Mouse (Mus musculus): ENCODE measurements around the gene Lrrc61. TPM values are rescaled to one million over a fixed set of nuclear protein-coding genes. Genes with fewer than 3 reads are reported as not detected.

Lrrc61 gene
- polyA plus RNA-seq, 1 experiment from 2014 or later = 2.4 TPM

DNA sequence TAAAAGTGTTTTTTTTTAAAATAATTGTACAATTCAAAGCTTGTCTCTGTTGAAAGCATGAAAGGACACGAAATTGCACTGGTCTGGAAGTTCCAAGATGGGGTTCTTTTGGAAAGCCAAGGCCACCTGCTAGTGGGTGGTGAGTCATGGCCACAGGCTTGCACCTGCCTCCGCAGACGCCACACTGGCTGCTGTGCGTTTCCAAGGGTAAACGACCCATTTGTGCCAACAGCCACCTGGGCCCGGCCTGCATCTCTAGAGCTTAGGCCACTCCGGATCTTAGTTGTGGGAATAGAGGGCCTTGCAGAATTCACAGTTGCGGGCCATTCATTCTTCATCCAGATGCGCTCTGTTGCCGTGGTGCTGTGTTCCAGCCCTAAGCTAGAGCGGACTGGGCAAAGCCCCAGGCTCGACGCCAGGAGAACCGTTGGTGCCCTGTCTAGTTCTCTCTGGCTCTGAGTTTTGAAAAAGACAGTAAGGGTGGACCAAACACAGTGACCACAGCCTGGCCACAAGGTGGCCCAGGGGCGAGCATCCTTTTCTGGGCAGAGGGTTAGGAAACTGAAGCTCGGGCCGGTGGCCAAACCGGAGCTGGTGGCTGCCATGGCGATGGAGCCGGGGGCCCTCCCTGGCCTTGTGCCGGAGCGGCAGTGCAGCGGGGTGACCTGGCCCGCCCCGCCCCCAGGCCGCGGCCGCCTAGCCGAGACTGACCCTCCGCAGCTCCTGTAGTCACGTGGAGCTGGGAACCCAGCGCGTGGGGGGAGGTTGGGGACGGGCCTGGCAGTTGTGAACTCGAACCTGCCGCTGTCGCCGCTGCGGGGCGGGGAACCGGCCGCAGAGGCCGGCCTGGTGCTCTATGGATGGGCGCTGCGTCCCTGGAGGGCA is 38.8 kb downstream of the Lrrc61 start, which contains the start of the genes Repin1 and Gm44965:
Gene Repin1, plus strand, starts transcription at position 726 of the 885 bp plus-strand sequence.
Gene Gm44965, plus strand, starts transcription at position 784 of the 885 bp plus-strand sequence.
- 9% methylated on average over 45 of the region's 45 CpGs for WGBS (ENCODE audit: insufficient replicate concordance)
- ATAC-seq = peak; percentile 90
- Histone ChIP-seq H3K4me3 (ENCODE audit: low read depth, low read length) (peak within 1 kb of the TSS; percentile 71), H3K27me3 (ENCODE audit: insufficient read depth, low read length) (no peaks in the 10 kb centered on the region), H3K9me3 (ENCODE audit: low read length) (no peaks in the 10 kb centered on the region), H3K9ac (replicated peaks) (peak within 1 kb of the TSS; percentile 81), H3K4me2 (ENCODE audit: low read depth, low read length) (peak within 1 kb of the TSS; percentile 85), H3K4me1 (ENCODE audit: insufficient read depth) (peaks cover 17% of the 10 kb centered on the region), H3K36me3 (replicated peaks; ENCODE audit: insufficient read depth, low read length) (peaks cover 20% of the 10 kb centered on the region), H3K27ac (ENCODE audit: low read depth) (peak within 1 kb of the TSS; percentile 96)
- TF ChIP-seq EP300 (IDR thresholded peaks at IDR 0.05; ENCODE audit: low read depth) (no peak), CTCF (IDR thresholded peaks at IDR 0.05; ENCODE audit: low read depth) (peak; percentile 52)
- peak; percentile 91 for DNase-seq

DNA sequence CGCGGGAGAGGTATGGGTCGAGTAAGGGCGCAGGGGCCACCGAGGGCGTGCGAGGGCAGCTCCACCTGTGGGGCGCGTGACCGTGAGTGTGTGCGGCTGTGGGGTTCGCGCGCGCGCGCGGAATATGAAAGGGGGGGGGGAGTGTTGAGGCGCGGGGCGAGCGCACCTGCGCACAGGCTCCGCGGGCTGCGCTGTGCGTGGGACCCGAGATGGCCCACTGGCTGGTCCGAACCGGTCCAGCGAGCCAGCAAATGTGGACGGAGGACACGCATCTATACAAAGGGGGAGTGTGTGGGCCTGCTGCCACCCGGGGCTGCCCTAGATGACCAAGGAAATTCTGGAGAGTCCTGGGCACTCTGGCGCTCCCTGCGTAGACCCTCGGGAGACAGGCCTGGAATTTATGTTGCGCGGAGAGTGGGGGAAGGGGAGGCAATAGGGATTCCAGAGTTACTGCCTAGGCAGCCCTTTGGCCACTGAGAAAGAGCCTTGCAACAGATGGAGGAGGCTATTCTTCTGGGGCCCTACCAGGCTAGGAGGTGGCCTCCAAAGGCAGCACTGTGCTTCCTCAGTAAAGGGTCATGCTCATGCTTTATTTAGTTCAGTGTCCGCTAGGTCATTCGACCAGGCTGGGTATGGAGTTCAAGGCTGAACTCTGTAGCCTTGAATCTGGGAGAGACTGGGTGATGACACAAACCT is 39.6 kb downstream of the Lrrc61 start:
- TF ChIP-seq EP300 (IDR thresholded peaks at IDR 0.05; ENCODE audit: low read depth) (no peak), CTCF (IDR thresholded peaks at IDR 0.05; ENCODE audit: low read depth) (no peak)
- Histone ChIP-seq H3K36me3 (replicated peaks; ENCODE audit: insufficient read depth, low read length) (peaks cover 24% of the 10 kb centered on the region), H3K4me2 (ENCODE audit: low read depth, low read length) (peak overlapping the region; percentile 85), H3K9ac (replicated peaks) (peak overlapping the region; percentile 81), H3K4me3 (ENCODE audit: low read depth, low read length) (peak overlapping the region; percentile 71), H3K27me3 (ENCODE audit: insufficient read depth, low read length) (no peaks in the 10 kb centered on the region), H3K4me1 (ENCODE audit: insufficient read depth) (peaks cover 14% of the 10 kb centered on the region), H3K9me3 (ENCODE audit: low read length) (no peaks in the 10 kb centered on the region), H3K27ac (ENCODE audit: low read depth) (peak overlapping the region; percentile 96)
- no peak for DNase-seq
- ATAC-seq = peak; percentile 54
- WGBS (ENCODE audit: insufficient replicate concordance) = under 1% methylated on average over 32 of the region's 41 CpGs

DNA sequence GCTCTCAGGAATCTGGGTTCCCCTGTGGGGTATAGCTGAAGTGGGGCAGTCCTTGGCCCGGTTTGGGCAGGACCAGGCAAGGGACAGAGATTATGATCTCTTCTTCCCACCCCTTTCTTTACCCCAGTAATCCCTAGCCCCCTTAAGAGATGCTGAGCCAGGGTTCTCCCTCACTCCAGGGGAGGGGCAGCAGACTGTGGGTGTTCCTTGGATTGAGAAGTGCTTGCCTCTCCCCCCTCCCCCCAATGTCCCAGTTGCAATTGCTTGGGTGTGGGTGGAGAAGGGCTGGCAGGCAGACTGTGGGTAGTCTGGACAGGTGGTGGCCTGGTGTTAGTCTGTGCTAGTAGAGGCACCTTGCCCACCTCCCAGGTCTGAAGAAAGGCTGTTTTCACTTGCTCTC is 40.7 kb downstream of the Lrrc61 start:
- peak overlapping the region; percentile 81 for H3K9ac ChIP-seq (replicated peaks)
- peaks cover 26% of the 10 kb centered on the region for H3K36me3 ChIP-seq (replicated peaks; ENCODE audit: insufficient read depth, low read length)
- H3K9me3 ChIP-seq (ENCODE audit: low read length) = no peaks in the 10 kb centered on the region
- peaks cover 6% of the 10 kb centered on the region for H3K4me1 ChIP-seq (ENCODE audit: insufficient read depth)
- peak overlapping the region; percentile 71 for H3K4me3 ChIP-seq (ENCODE audit: low read depth, low read length)
- TF ChIP-seq CTCF (IDR thresholded peaks at IDR 0.05; ENCODE audit: low read depth) (no peak), EP300 (IDR thresholded peaks at IDR 0.05; ENCODE audit: low read depth) (no peak)
- no peaks in the 10 kb centered on the region for H3K27me3 ChIP-seq (ENCODE audit: insufficient read depth, low read length)
- 27% methylated on average over 1 of the region's 1 CpGs for WGBS (ENCODE audit: insufficient replicate concordance)
- H3K27ac ChIP-seq (ENCODE audit: low read depth) = peak overlapping the region; percentile 96
- ATAC-seq (no peak), DNase-seq (no peak)
- peak overlapping the region; percentile 85 for H3K4me2 ChIP-seq (ENCODE audit: low read depth, low read length)

DNA sequence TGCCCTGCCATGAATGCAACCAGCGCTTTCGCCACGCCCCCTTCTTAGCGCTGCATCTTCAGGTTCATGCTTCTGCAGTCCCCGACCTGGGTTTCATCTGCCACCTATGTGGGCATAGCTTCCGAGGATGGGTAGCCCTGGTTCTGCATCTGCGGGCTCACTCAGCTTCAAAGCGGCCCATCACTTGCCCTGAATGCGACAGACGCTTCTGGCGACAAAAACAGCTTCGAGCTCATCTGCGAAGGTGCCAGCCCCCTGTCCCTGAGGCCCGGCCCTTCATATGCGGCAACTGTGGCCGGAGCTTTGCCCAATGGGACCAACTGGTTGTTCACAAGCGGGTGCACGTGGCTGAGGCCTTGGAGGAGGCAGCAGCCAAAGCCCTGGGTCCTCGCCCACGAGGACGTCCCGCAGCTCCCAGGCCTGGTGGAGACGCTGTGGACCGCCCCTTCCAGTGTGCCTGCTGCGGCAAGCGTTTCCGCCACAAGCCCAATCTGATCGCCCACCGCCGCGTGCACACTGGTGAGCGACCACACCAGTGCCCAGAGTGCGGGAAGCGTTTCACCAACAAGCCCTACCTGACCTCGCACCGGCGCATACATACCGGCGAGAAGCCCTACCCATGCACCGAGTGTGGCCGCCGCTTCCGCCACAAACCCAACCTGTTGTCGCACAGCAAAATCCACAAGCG is 42.1 kb downstream of the Lrrc61 start:
- no peak for TF ChIP-seq CTCF (IDR thresholded peaks at IDR 0.05; ENCODE audit: low read depth)
- no peak for TF ChIP-seq EP300 (IDR thresholded peaks at IDR 0.05; ENCODE audit: low read depth)
- Histone ChIP-seq H3K9me3 (ENCODE audit: low read length) (no peaks in the 10 kb centered on the region), H3K27me3 (ENCODE audit: insufficient read depth, low read length) (no peaks in the 10 kb centered on the region), H3K4me3 (ENCODE audit: low read depth, low read length) (no peak overlapping the region), H3K4me2 (ENCODE audit: low read depth, low read length) (no peak overlapping the region), H3K4me1 (ENCODE audit: insufficient read depth) (peaks cover 12% of the 10 kb centered on the region), H3K36me3 (replicated peaks; ENCODE audit: insufficient read depth, low read length) (peaks cover 26% of the 10 kb centered on the region), H3K9ac (replicated peaks) (no peak overlapping the region), H3K27ac (ENCODE audit: low read depth) (no peak overlapping the region)
- WGBS (ENCODE audit: insufficient replicate concordance) = 92% methylated on average over 45 of the region's 45 CpGs
- no peak for DNase-seq
- ATAC-seq = no peak

DNA sequence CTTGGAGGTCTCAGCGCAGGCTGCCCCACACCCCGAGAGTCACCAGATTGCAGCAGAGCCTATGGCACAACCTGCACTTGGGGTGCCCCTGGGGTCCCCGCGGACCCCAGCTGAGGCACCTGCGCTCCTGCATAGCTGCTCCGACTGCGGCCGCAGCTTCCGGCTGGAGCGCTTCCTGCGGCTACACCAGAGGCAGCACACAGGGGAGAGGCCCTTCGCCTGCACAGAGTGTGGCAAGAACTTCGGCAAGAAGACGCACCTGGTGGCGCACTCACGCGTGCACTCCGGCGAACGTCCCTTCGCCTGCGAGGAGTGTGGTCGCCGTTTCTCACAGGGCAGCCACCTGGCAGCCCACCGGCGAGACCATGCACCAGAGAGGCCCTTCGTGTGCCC is 42.6 kb downstream of the Lrrc61 start:
- Histone ChIP-seq H3K36me3 (replicated peaks; ENCODE audit: insufficient read depth, low read length) (peaks cover 26% of the 10 kb centered on the region), H3K4me1 (ENCODE audit: insufficient read depth) (peaks cover 14% of the 10 kb centered on the region), H3K9ac (replicated peaks) (no peak overlapping the region), H3K4me3 (ENCODE audit: low read depth, low read length) (no peak overlapping the region), H3K27ac (ENCODE audit: low read depth) (no peak overlapping the region), H3K9me3 (ENCODE audit: low read length) (no peaks in the 10 kb centered on the region), H3K27me3 (ENCODE audit: insufficient read depth, low read length) (no peaks in the 10 kb centered on the region), H3K4me2 (ENCODE audit: low read depth, low read length) (no peak overlapping the region)
- WGBS (ENCODE audit: insufficient replicate concordance) = 93% methylated on average over 27 of the region's 27 CpGs
- ATAC-seq = no peak
- no peak for DNase-seq
- no peak for TF ChIP-seq CTCF (IDR thresholded peaks at IDR 0.05; ENCODE audit: low read depth)
- TF ChIP-seq EP300 (IDR thresholded peaks at IDR 0.05; ENCODE audit: low read depth) = no peak
